Mouse (Mus musculus) thymus, adult 18-20 months (tissue): Measurements from ENCODE around the gene Cryl1.
A peak's percentile ranks its signal among the peaks of the same experiment; 100 is the strongest.

Experiments
- DNase-seq, 2 experiments: peaks; one replicate each; pipeline ENCODE4 v3.0.0; 2022; ENCODE audit warnings: mixed read lengths in 2 of 2

Cryl1 gene

GRCm38 (mm10) chr14:57372348-57373102, 25.8 kb downstream of the Cryl1 start:
- peak in 1 of 2 experiments; percentile 38 for DNase-seq

- no peak for DNase-seq
These were observed 31.0 kb downstream of the Cryl1 start for GRCm38 (mm10) chr14:57367327-57367726.

- DNase-seq = no peak
These were observed 31.6 kb downstream of the Cryl1 start for GRCm38 (mm10) chr14:57366724-57367123.

- DNase-seq = no peak
These were observed 33.0 kb downstream of the Cryl1 start for GRCm38 (mm10) chr14:57365341-57365740.

GRCm38 (mm10) chr14:57363833-57364232, 34.5 kb downstream of the Cryl1 start:
- DNase-seq = no peak

GRCm38 (mm10) chr14:57362726-57363660, 35.3 kb downstream of the Cryl1 start:
- peak; percentile 23 to 39 for DNase-seq

GRCm38 (mm10) chr14:57357030-57357429, 41.3 kb downstream of the Cryl1 start:
- no peak for DNase-seq

- no peak for DNase-seq
These were observed 46.7 kb downstream of the Cryl1 start for GRCm38 (mm10) chr14:57351521-57352235.

- no peak for DNase-seq
These were observed 48.4 kb downstream of the Cryl1 start for GRCm38 (mm10) chr14:57349955-57350354.

GRCm38 (mm10) chr14:57348155-57348554, 50.2 kb downstream of the Cryl1 start:
- DNase-seq = no peak

- no peak for DNase-seq
These were observed 52.2 kb downstream of the Cryl1 start for GRCm38 (mm10) chr14:57346135-57346534.

GRCm38 (mm10) chr14:57344781-57345492, 53.4 kb downstream of the Cryl1 start:
- no peak for DNase-seq

- no peak for DNase-seq
These were observed 55.1 kb downstream of the Cryl1 start for GRCm38 (mm10) chr14:57343057-57343750.

GRCm38 (mm10) chr14:57342316-57343055, 55.8 kb downstream of the Cryl1 start:
- no peak for DNase-seq

GRCm38 (mm10) chr14:57338666-57339065, 59.7 kb downstream of the Cryl1 start:
- no peak for DNase-seq

- no peak for DNase-seq
These were observed 63.5 kb downstream of the Cryl1 start for GRCm38 (mm10) chr14:57334833-57335232.

GRCm38 (mm10) chr14:57332503-57332902, 65.8 kb downstream of the Cryl1 start:
- DNase-seq = no peak

- DNase-seq = no peak
These were observed 67.2 kb downstream of the Cryl1 start for GRCm38 (mm10) chr14:57331097-57331496.

- DNase-seq = no peak
These were observed 68.7 kb downstream of the Cryl1 start for GRCm38 (mm10) chr14:57329600-57329999.

- DNase-seq = no peak
These were observed 71.6 kb downstream of the Cryl1 start for GRCm38 (mm10) chr14:57326771-57327170.

GRCm38 (mm10) chr14:57318812-57319211, 79.5 kb downstream of the Cryl1 start:
- DNase-seq = no peak
